Mouse (Mus musculus): ENCODE measurements around the gene Aldh8a1.

GRCm38 (mm10) chr10:21427996-21428395, 50.9 kb downstream of the Aldh8a1 start:
- TF ChIP-seq CTCF (IDR thresholded peaks at IDR 0.05; ENCODE audit: control insufficient read depth, insufficient read depth, insufficient read length) (no peak), MYOG (IDR thresholded peaks at IDR 0.05; ENCODE audit: control insufficient read depth, extremely low read depth, insufficient read length) (no peak), MAX (IDR thresholded peaks at IDR 0.05) (no peak), FOSL1 (IDR thresholded peaks at IDR 0.05; ENCODE audit: insufficient read depth, low read length, poor library complexity, severe bottlenecking) (no peak), USF1 (IDR thresholded peaks at IDR 0.05; ENCODE audit: low read depth) (no peak)
